Mouse (Mus musculus): ENCODE measurements around the gene Psma4.

- no peak for TF ChIP-seq CTCF (IDR thresholded peaks at IDR 0.05; ENCODE audit: extremely low read depth, insufficient read depth, insufficient read length, insufficient replicate concordance)
- TF ChIP-seq POLR2A (IDR thresholded peaks at IDR 0.05; ENCODE audit: low read depth, low read length) = no peak
Observed at GRCm38 (mm10) chr9:54994381-54994780, 43.8 kb downstream of the Psma4 start.
